Mouse (Mus musculus) cerebellum, adult 2 months (tissue): Measurements from ENCODE around the gene Klhdc4.

Experiments
- CTCF ChIP-seq: fragments of 200-500 bp; IDR thresholded peaks from 2 replicates; pipeline ENCODE4 v1.5.1; 2011; ENCODE audit warnings: low read depth, mild to moderate bottlenecking, control low read depth, low read length, moderate library complexity, borderline replicate concordance; ENCODE audit not compliant: insufficient read depth
- POLR2A ChIP-seq: fragments of 200-500 bp; IDR thresholded peaks from 2 replicates; pipeline ENCODE4 v1.6.1; 2011; ENCODE audit warnings: low read length, control low read depth, borderline replicate concordance; ENCODE audit not compliant: insufficient read depth

DNA sequence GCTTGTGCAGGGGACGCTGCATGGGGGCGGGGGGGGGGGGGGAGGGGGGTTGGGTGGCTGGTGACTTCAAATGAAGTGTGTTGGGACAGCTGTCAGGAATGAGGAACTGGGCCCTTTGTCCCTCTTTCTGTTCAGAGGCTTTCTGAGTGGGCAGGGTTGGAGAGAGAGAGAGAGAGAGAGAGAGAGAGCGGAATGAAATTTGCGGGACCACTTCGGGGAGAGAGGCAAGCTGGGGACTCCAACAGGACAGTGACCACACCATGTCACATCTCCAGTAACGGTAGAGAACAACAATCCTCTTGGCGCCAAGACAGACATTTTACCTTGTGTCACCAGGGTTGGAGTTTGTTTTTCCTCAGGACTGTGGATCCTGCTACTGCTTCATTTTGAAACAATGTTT is 15.4 kb upstream of the Klhdc4 start:
- TF ChIP-seq CTCF (no peak), POLR2A (no peak)
